Mouse (Mus musculus): Measurements from ENCODE around the gene Gstm5.

DNA sequence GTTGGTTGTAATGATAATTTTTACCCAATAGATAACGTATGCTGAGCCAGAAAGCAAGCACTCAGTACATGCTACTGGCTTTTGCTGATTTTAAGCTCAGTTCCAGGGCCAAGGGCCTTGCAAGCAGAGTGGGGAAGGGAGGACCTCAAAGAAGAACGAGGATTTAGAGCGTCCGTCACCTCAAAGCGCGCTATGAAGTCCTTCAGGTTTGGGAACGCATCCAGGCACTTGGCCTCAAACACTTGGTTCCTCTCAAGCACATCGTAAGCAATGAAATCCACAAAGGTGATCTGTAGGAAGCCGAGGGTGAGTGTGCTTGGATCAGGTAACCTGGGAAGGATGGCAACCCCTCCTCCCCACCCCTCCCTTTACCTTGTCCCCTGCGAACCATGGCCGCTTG lies 33.1 kb downstream of the Gstm5 start:
- TF ChIP-seq POLR2A (IDR thresholded peaks at IDR 0.05; ENCODE audit: low read depth, low read length): no peak
- TF ChIP-seq CTCF (conservative IDR thresholded peaks at IDR 0.05; ENCODE audit: insufficient read depth, insufficient read length, low read depth, low read length): no peak

Measured in kidney, adult 2 months (tissue).